Mouse (Mus musculus) stomach, embryonic 14.5 days (tissue): ENCODE results near the gene Cdh13. TPM values are rescaled to one million over a fixed set of nuclear protein-coding genes. Genes with fewer than 3 reads are reported as not detected.

Source experiments
- ATAC-seq: fragments of 200-750 bp; cut with Nextera tagmentation; 2 replicates; pipeline ENCODE4 v1.8.0; 2017; ENCODE audit warnings: low read depth, moderate TSS enrichment; ENCODE audit not compliant: insufficient number of reproducible peaks, insufficient read depth, low FRiP score
- H3K27ac ChIP-seq: fragments of 300-500 bp; sonication (generic); 2 replicates; pipeline ENCODE4 v1.5.1; 2014; ENCODE audit warnings: mild to moderate bottlenecking, low read length, moderate library complexity, mixed read lengths
- H3K27me3 ChIP-seq: fragments of 300-500 bp; sonication (generic); 2 replicates; pipeline ENCODE4 v1.6.1; 2014; ENCODE audit warnings: low read length, control low read depth, mixed read lengths; ENCODE audit not compliant: control insufficient read depth, insufficient read depth
- H3K36me3 ChIP-seq: fragments of 300-500 bp; sonication (generic); 2 replicates; pipeline ENCODE4 v1.6.1; 2014; ENCODE audit warnings: mild to moderate bottlenecking, control low read depth, low read length, moderate library complexity, mixed read lengths; ENCODE audit not compliant: control insufficient read depth, insufficient read depth
- H3K4me1 ChIP-seq: fragments of 300-500 bp; sonication (generic); 2 replicates; pipeline ENCODE4 v1.6.1; 2014; ENCODE audit warnings: low read length, control low read depth, mixed read lengths; ENCODE audit not compliant: control insufficient read depth, insufficient read depth
- H3K4me2 ChIP-seq: fragments of 300-500 bp; sonication (generic); replicated peaks from 2 replicates; pipeline ENCODE4 v1.6.1; 2014; ENCODE audit warnings: low read depth, low read length, control low read depth
- H3K4me3 ChIP-seq: fragments of 300-500 bp; sonication (generic); 2 replicates; pipeline ENCODE4 v1.5.1; 2014; ENCODE audit warnings: low read depth, low read length, control low read depth
- H3K9ac ChIP-seq: fragments of 300-500 bp; sonication (generic); replicated peaks from 2 replicates; pipeline ENCODE4 v1.6.1; 2014; ENCODE audit warnings: low read depth, mild to moderate bottlenecking, control low read depth, low read length, moderate library complexity, mixed read lengths
- H3K9me3 ChIP-seq: fragments of 300-500 bp; sonication (generic); 2 replicates; pipeline ENCODE4 v1.6.1; 2016; ENCODE audit warnings: low read depth, low read length, control low read depth; ENCODE audit not compliant: control insufficient read depth
- WGBS: fragments of 180-500 bp; shearing (Covaris S2); extraction: QIAGEN DNeasy Blood & Tissue Kit; methylation state at CpG from one replicate; pipeline ENCODE4 v1.1.7; 2014; 5-methylcytosine and 5-hydroxymethylcytosine counted together
- polyA plus RNA-seq: library from polyadenylated mRNA; unstranded; fragments of >200 nt; fragmentation: Nextera tagmentation; extraction: Ambion mirVana; gene quantifications from 2 replicates; pipeline ENCODE4 v1.2.1, GENCODE M21; 2014

The Cdh13 gene
- polyA plus RNA-seq, 1 experiment from 2014 or later: 17.6 TPM

- 90% methylated on average over 3 of the region's 3 CpGs for WGBS
- H3K4me3 ChIP-seq: no peak overlapping the region
- H3K36me3 ChIP-seq: no peaks in the 10 kb centered on the region
- no peak overlapping the region for H3K4me2 ChIP-seq
- no peaks in the 10 kb centered on the region for H3K27me3 ChIP-seq
- H3K27ac ChIP-seq: no peak overlapping the region
- ATAC-seq: no peak
- no peak overlapping the region for H3K9ac ChIP-seq
- H3K9me3 ChIP-seq: no peaks in the 10 kb centered on the region
- H3K4me1 ChIP-seq: no peaks in the 10 kb centered on the region
These were observed 121.3 kb downstream of the Cdh13 start for GRCm38 (mm10) chr8:118404836-118405235.

- H3K27me3 ChIP-seq: no peaks in the 10 kb centered on the region
- H3K27ac ChIP-seq: no peak overlapping the region
- H3K4me2 ChIP-seq: no peak overlapping the region
- H3K9ac ChIP-seq: no peak overlapping the region
- 39% methylated on average over 6 of the region's 6 CpGs for WGBS
- H3K4me1 ChIP-seq: no peaks in the 10 kb centered on the region
- no peak for ATAC-seq
- H3K9me3 ChIP-seq: no peaks in the 10 kb centered on the region
- no peaks in the 10 kb centered on the region for H3K36me3 ChIP-seq
- no peak overlapping the region for H3K4me3 ChIP-seq
These were observed 123.8 kb downstream of the Cdh13 start for GRCm38 (mm10) chr8:118407322-118407721.

- no peak for ATAC-seq
- Histone ChIP-seq H3K27me3 (no peaks in the 10 kb centered on the region), H3K9ac (no peak overlapping the region), H3K4me3 (no peak overlapping the region), H3K27ac (no peak overlapping the region), H3K4me1 (no peaks in the 10 kb centered on the region), H3K4me2 (no peak overlapping the region), H3K36me3 (no peaks in the 10 kb centered on the region), H3K9me3 (no peaks in the 10 kb centered on the region)
- 85% methylated on average over 3 of the region's 3 CpGs for WGBS
These were observed 125.9 kb downstream of the Cdh13 start for GRCm38 (mm10) chr8:118409396-118409795.

GRCm38 (mm10) chr8:118410341-118410970, 126.9 kb downstream of the Cdh13 start:
- WGBS: 88% methylated on average over 4 of the region's 4 CpGs
- Histone ChIP-seq H3K36me3 (no peaks in the 10 kb centered on the region), H3K9me3 (no peaks in the 10 kb centered on the region), H3K27ac (no peak overlapping the region), H3K27me3 (no peaks in the 10 kb centered on the region), H3K4me2 (no peak overlapping the region), H3K9ac (no peak overlapping the region), H3K4me3 (no peak overlapping the region), H3K4me1 (no peaks in the 10 kb centered on the region)
- ATAC-seq: no peak

- Histone ChIP-seq H3K27me3 (no peaks in the 10 kb centered on the region), H3K9me3 (no peaks in the 10 kb centered on the region), H3K4me2 (no peak overlapping the region), H3K36me3 (no peaks in the 10 kb centered on the region), H3K4me1 (no peaks in the 10 kb centered on the region), H3K27ac (no peak overlapping the region), H3K9ac (no peak overlapping the region), H3K4me3 (no peak overlapping the region)
- 82% methylated on average over 7 of the region's 7 CpGs for WGBS
- ATAC-seq: no peak
These were observed 132.1 kb downstream of the Cdh13 start for GRCm38 (mm10) chr8:118415672-118416071.

GRCm38 (mm10) chr8:118416811-118417355, 133.3 kb downstream of the Cdh13 start:
- no peak for ATAC-seq
- WGBS: 88% methylated on average over 4 of the region's 4 CpGs

GRCm38 (mm10) chr8:118422624-118423023, 139.1 kb downstream of the Cdh13 start:
- H3K4me2 ChIP-seq: no peak overlapping the region
- WGBS: 80% methylated on average over 10 of the region's 10 CpGs
- no peaks in the 10 kb centered on the region for H3K36me3 ChIP-seq
- no peak overlapping the region for H3K9ac ChIP-seq
- no peak for ATAC-seq
- H3K4me3 ChIP-seq: no peak overlapping the region
- H3K9me3 ChIP-seq: no peaks in the 10 kb centered on the region
- H3K27me3 ChIP-seq: no peaks in the 10 kb centered on the region
- H3K4me1 ChIP-seq: no peaks in the 10 kb centered on the region
- H3K27ac ChIP-seq: no peak overlapping the region

More at GRCm38 (mm10) chr8:118416811-118417355, 133.3 kb downstream of the Cdh13 start:
- Histone ChIP-seq H3K9me3 (no peaks in the 10 kb centered on the region), H3K4me2 (no peak overlapping the region), H3K4me3 (no peak overlapping the region), H3K36me3 (no peaks in the 10 kb centered on the region), H3K27ac (no peak overlapping the region), H3K4me1 (no peaks in the 10 kb centered on the region), H3K9ac (no peak overlapping the region), H3K27me3 (no peaks in the 10 kb centered on the region)

- Histone ChIP-seq H3K4me3 (no peak overlapping the region), H3K9ac (no peak overlapping the region), H3K27me3 (no peaks in the 10 kb centered on the region), H3K4me1 (no peaks in the 10 kb centered on the region), H3K27ac (no peak overlapping the region), H3K4me2 (no peak overlapping the region), H3K36me3 (no peaks in the 10 kb centered on the region), H3K9me3 (no peaks in the 10 kb centered on the region)
- no peak for ATAC-seq
- WGBS: 71% methylated on average over 7 of the region's 7 CpGs
These were observed 145.4 kb downstream of the Cdh13 start for GRCm38 (mm10) chr8:118428941-118429340.
